Mouse (Mus musculus) intestine, embryonic 14.5 days (tissue): ENCODE data around the gene Arx. TPM values are rescaled to one million over a fixed set of nuclear protein-coding genes. Genes with fewer than 3 reads are reported as not detected.

Experiments used
- ATAC-seq: fragments of 200-750 bp; cut with Nextera tagmentation; replicated peaks from 2 replicates; pipeline ENCODE4 v1.8.0; 2017; ENCODE audit warnings: low read depth, moderate number of reproducible peaks, moderate TSS enrichment, moderate library complexity; ENCODE audit not compliant: low FRiP score, low TSS enrichment
- DNase-seq: peaks from one replicate; pipeline ENCODE4 v3.0.0-alpha.2; 2018; ENCODE audit warnings: low spot score
- H3K27ac ChIP-seq: fragments of 300-500 bp; sonication (generic); 2 replicates; pipeline ENCODE4 v1.5.1; 2014; ENCODE audit warnings: low read depth, mild to moderate bottlenecking, control low read depth
- H3K27me3 ChIP-seq: fragments of 300-500 bp; sonication (generic); replicated peaks from 2 replicates; pipeline ENCODE4 v1.6.1; 2014; ENCODE audit warnings: low read length, control low read depth; ENCODE audit not compliant: control insufficient read depth, insufficient read depth
- H3K36me3 ChIP-seq: fragments of 300-500 bp; sonication (generic); 2 replicates; pipeline ENCODE4 v1.6.1; 2014; ENCODE audit warnings: low read length, control low read depth; ENCODE audit not compliant: control insufficient read depth, insufficient read depth
- H3K4me1 ChIP-seq: fragments of 300-500 bp; sonication (generic); replicated peaks from 2 replicates; pipeline ENCODE4 v1.6.1; 2014; ENCODE audit warnings: low read length, control low read depth, mixed read lengths; ENCODE audit not compliant: control insufficient read depth, insufficient read depth
- H3K4me2 ChIP-seq: fragments of 300-500 bp; sonication (generic); 2 replicates; pipeline ENCODE4 v1.6.1; 2014; ENCODE audit warnings: low read length
- H3K4me3 ChIP-seq: fragments of 300-500 bp; sonication (generic); 2 replicates; pipeline ENCODE4 v1.5.1; 2014; ENCODE audit warnings: low read depth, low read length, control low read depth, mixed read lengths
- H3K9ac ChIP-seq: fragments of 300-500 bp; sonication (generic); 2 replicates; pipeline ENCODE4 v1.6.1; 2014; ENCODE audit warnings: mild to moderate bottlenecking, low read length
- H3K9me3 ChIP-seq: fragments of 300-500 bp; sonication (generic); 2 replicates; pipeline ENCODE4 v1.6.1; 2016; ENCODE audit warnings: low read length, control low read depth; ENCODE audit not compliant: control insufficient read depth
- WGBS: fragments of 180-500 bp; shearing (Covaris S2); extraction: QIAGEN DNeasy Blood & Tissue Kit; methylation state at CpG from one replicate; pipeline ENCODE4 v1.1.7; 2014; 5-methylcytosine and 5-hydroxymethylcytosine counted together
- polyA plus RNA-seq: library from polyadenylated mRNA; unstranded; fragments of >200 nt; fragmentation: Nextera tagmentation; extraction: Ambion mirVana; gene quantifications from 2 replicates; pipeline ENCODE4 v1.2.1, GENCODE M21; 2014

Gene Arx
- polyA plus RNA-seq, 1 experiment from 2014 or later, result 0.46 TPM

DNA sequence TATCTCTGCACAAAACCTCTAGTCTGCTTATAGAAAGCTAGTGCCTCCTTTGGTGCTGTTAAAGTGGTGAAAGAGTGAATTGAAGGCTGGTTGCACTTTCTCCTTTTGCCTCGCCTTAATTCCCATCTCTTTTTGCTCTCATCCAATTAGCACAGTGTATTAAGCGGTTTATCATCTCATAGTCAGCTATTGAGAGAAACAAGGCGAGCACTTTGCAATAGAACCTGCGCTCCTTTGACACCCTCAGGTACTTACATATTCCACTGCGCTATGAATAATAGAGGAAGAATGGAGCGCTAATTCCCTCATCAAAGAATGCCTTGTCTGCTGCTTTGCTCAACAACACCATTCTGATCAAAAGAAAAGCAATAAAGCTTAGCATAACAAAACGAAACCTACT, 15.6 kb downstream of the Arx start:
- DNase-seq, result no peak
- ATAC-seq, result no peak
- no peak overlapping the region for H3K4me3 ChIP-seq
- no peaks in the 10 kb centered on the region for H3K9me3 ChIP-seq
- peaks cover 68% of the 10 kb centered on the region for H3K27me3 ChIP-seq
- WGBS, result 11% methylated on average over 7 of the region's 7 CpGs
- H3K9ac ChIP-seq, result no peak overlapping the region
- no peaks in the 10 kb centered on the region for H3K4me1 ChIP-seq
- H3K4me2 ChIP-seq, result no peak overlapping the region
- H3K36me3 ChIP-seq, result no peaks in the 10 kb centered on the region
- no peak overlapping the region for H3K27ac ChIP-seq

DNA sequence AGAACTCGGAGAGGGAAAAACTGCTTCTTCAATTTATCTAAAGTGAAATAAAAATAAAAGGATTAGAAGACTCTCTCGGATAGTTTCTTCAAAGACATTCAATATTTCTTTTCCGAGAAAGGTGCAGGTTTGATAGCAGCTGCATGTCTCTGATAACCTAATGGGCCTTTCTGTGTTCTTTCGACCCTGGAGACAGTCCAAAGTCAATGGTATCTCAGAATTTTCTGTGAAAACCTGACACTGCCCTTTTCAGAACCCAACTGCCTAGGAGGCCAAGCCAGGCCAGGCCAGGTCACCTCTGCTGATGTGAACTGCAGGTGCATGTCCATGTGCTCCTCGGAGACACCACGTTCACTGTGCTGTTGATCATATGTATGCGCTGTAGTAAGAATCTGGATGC, 19.5 kb downstream of the Arx start:
- Histone ChIP-seq H3K36me3 (no peaks in the 10 kb centered on the region), H3K27ac (no peak overlapping the region), H3K4me3 (no peak overlapping the region), H3K27me3 (peaks cover 29% of the 10 kb centered on the region), H3K4me2 (no peak overlapping the region), H3K4me1 (no peaks in the 10 kb centered on the region), H3K9ac (no peak overlapping the region), H3K9me3 (no peaks in the 10 kb centered on the region)
- no peak for DNase-seq
- no peak for ATAC-seq
- 89% methylated on average over 7 of the region's 7 CpGs for WGBS

DNA sequence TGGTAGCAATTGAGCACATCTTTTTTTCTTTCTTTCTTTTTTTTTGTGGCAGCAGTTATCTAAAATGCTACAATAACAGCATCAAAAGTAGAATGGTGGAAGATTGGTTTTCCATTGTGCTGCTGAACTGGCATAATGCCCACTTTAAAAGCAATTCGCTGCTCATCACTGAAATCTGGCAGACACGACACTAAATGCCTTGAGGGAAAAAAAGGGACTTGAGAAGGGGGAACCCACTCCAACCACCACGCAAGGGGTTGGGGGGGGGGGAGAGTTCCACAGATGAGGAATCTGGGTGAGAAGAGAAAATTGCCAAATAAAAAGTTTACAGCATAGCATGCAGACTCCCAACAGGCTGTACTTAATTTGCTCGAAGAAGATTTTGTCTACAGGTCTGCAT, 31.3 kb downstream of the Arx start:
- ATAC-seq (no peak), DNase-seq (no peak)
- 55% methylated on average over 4 of the region's 4 CpGs for WGBS
- no peak overlapping the region for H3K27ac ChIP-seq
- no peaks in the 10 kb centered on the region for H3K4me1 ChIP-seq
- no peaks in the 10 kb centered on the region for H3K36me3 ChIP-seq
- no peaks in the 10 kb centered on the region for H3K27me3 ChIP-seq
- H3K4me2 ChIP-seq, result no peak overlapping the region
- H3K9ac ChIP-seq, result no peak overlapping the region
- H3K9me3 ChIP-seq, result no peaks in the 10 kb centered on the region
- H3K4me3 ChIP-seq, result no peak overlapping the region

DNA sequence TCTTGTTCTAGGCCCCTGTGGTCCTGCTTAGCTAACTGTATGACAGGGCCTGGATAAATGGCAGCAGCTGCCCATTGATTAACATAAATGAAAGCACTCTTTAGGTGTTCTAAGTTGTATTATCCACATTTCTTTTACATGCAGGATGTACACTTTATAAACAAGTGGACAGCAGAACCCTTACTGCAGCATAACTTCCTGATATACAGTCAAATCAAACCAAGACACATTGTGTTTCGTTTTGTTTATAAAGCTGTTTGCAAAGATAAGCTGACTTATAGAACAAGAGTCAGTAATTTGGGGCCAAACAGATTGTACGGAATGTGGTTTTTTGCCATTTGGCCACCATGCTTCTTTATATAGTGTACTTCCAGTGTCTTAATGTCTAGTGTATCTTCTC, 33.7 kb downstream of the Arx start:
- Histone ChIP-seq H3K9me3 (no peaks in the 10 kb centered on the region), H3K4me2 (no peak overlapping the region), H3K27me3 (no peaks in the 10 kb centered on the region), H3K4me1 (no peaks in the 10 kb centered on the region), H3K27ac (no peak overlapping the region), H3K4me3 (no peak overlapping the region), H3K9ac (no peak overlapping the region), H3K36me3 (no peaks in the 10 kb centered on the region)
- DNase-seq (no peak), ATAC-seq (no peak)
- WGBS, result 68% methylated on average over 2 of the region's 2 CpGs

DNA sequence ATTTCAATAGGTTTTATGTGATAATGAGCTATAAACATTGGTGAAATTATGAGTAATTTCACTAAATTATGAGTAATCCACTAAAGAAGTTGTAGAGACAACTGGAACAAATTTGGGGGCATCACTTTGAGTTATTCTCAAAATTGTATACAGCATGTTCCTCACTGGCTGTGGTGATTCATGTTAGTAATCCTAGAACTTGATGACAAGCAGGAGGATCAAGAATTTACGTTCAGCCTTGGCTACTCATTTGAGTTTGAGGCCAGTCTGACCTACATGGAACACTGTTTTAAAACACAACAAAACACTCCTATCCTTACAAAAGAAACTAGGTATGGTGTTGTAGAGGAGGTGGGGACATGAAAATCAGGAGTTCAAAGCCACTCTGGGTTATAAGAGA, 35.1 kb downstream of the Arx start:
- no peak for ATAC-seq
- Histone ChIP-seq H3K27me3 (no peaks in the 10 kb centered on the region), H3K27ac (no peak overlapping the region), H3K4me2 (no peak overlapping the region), H3K9ac (no peak overlapping the region), H3K36me3 (no peaks in the 10 kb centered on the region), H3K4me3 (no peak overlapping the region), H3K4me1 (no peaks in the 10 kb centered on the region), H3K9me3 (no peaks in the 10 kb centered on the region)
- DNase-seq, result no peak
- 75% methylated on average over 1 of the region's 1 CpGs for WGBS
